Mouse (Mus musculus) right cerebral cortex, postnatal 10 days (tissue): Measurements from ENCODE around the gene Tmem63b.

ENCODE experiments used
- DNase-seq, 2 experiments: peaks; one replicate each; pipeline ENCODE4 v3.0.0; 2021; ENCODE audit warnings: low spot score in 2 of 2

Gene Tmem63b

GRCm38 (mm10) chr17:45706796-45707195 is 20.1 kb upstream of the Tmem63b start:
- no peak for DNase-seq

- no peak for DNase-seq
Observed at GRCm38 (mm10) chr17:45703187-45703586, 16.5 kb upstream of the Tmem63b start.

GRCm38 (mm10) chr17:45702254-45702653 is 15.5 kb upstream of the Tmem63b start:
- DNase-seq = no peak

GRCm38 (mm10) chr17:45701236-45701591 is 14.5 kb upstream of the Tmem63b start:
- DNase-seq = no peak

GRCm38 (mm10) chr17:45700496-45701235 is 14.0 kb upstream of the Tmem63b start:
- DNase-seq = no peak

- no peak for DNase-seq
Observed at GRCm38 (mm10) chr17:45699039-45699740, 12.5 kb upstream of the Tmem63b start.

GRCm38 (mm10) chr17:45698368-45698767 is 11.7 kb upstream of the Tmem63b start:
- no peak for DNase-seq

GRCm38 (mm10) chr17:45696981-45697380 is 10.3 kb upstream of the Tmem63b start:
- no peak for DNase-seq

GRCm38 (mm10) chr17:45695227-45696120 is 8.8 kb upstream of the Tmem63b start:
- no peak for DNase-seq

- DNase-seq = no peak
Observed at GRCm38 (mm10) chr17:45693812-45694565, 7.3 kb upstream of the Tmem63b start.

GRCm38 (mm10) chr17:45692159-45692558 is 5.5 kb upstream of the Tmem63b start:
- DNase-seq = no peak

- no peak for DNase-seq
Observed at GRCm38 (mm10) chr17:45690044-45690443, 3.3 kb upstream of the Tmem63b start.

- DNase-seq = no peak
Observed at GRCm38 (mm10) chr17:45689120-45689519, 2.4 kb upstream of the Tmem63b start.

- DNase-seq = peak; percentile 95 to 97
Observed at GRCm38 (mm10) chr17:45686093-45686619, 549 bp downstream of the Tmem63b start, which contains the start of gene Mrpl14. Gene Mrpl14 (plus strand): TSS chr17:45686322.

- DNase-seq = peak; percentile 77
Observed at GRCm38 (mm10) chr17:45685171-45686092, 1.3 kb downstream of the Tmem63b start.

- DNase-seq = no peak
Observed at GRCm38 (mm10) chr17:45684667-45685131, 2.0 kb downstream of the Tmem63b start.

- DNase-seq = no peak
Observed at GRCm38 (mm10) chr17:45682843-45683242, 3.9 kb downstream of the Tmem63b start.

- DNase-seq = no peak
Observed at GRCm38 (mm10) chr17:45681588-45681987, 5.1 kb downstream of the Tmem63b start.

GRCm38 (mm10) chr17:45680391-45680980 is 6.2 kb downstream of the Tmem63b start:
- peak; percentile 83 to 89 for DNase-seq

- DNase-seq = peak in 1 of 2 experiments; percentile 77
Observed at GRCm38 (mm10) chr17:45678106-45678505, 8.6 kb downstream of the Tmem63b start.
